Mouse (Mus musculus) hindbrain, embryonic 14.5 days (tissue): ENCODE data around the gene Kcnj10. TPM values are rescaled to one million over a fixed set of nuclear protein-coding genes. Genes with fewer than 3 reads are reported as not detected.

ENCODE experiments used
- ATAC-seq: fragments of 200-750 bp; cut with Nextera tagmentation; 2 replicates; pipeline ENCODE4 v1.8.0; 2017; ENCODE audit warnings: moderate number of reproducible peaks, mild to moderate bottlenecking, moderate TSS enrichment, moderate library complexity; ENCODE audit not compliant: low FRiP score
- DNase-seq: peaks from one replicate; pipeline ENCODE4 v3.0.0-alpha.2; 2015; ENCODE audit warnings: low spot score
- H3K27ac ChIP-seq: fragments of 300-500 bp; sonication (generic); 2 replicates; pipeline ENCODE4 v1.5.1; 2014; ENCODE audit warnings: mild to moderate bottlenecking, moderate library complexity
- H3K27me3 ChIP-seq: fragments of 300-500 bp; sonication (generic); 2 replicates; pipeline ENCODE4 v1.6.1; 2014; ENCODE audit warnings: mild to moderate bottlenecking, low read length, mixed read lengths; ENCODE audit not compliant: control insufficient read depth, insufficient read depth
- H3K36me3 ChIP-seq: fragments of 300-500 bp; sonication (generic); replicated peaks from 2 replicates; pipeline ENCODE4 v1.6.1; 2014; ENCODE audit not compliant: control insufficient read depth, insufficient read depth
- H3K4me1 ChIP-seq: fragments of 300-500 bp; sonication (generic); replicated peaks from 2 replicates; pipeline ENCODE4 v1.6.1; 2014; ENCODE audit warnings: antibody characterized with exemption, low read length, mixed read lengths; ENCODE audit not compliant: control insufficient read depth, insufficient read depth
- H3K4me2 ChIP-seq: fragments of 300-500 bp; sonication (generic); replicated peaks from 2 replicates; pipeline ENCODE4 v1.6.1; 2014; ENCODE audit warnings: mild to moderate bottlenecking, moderate library complexity
- H3K4me3 ChIP-seq: fragments of 300-500 bp; sonication (generic); replicated peaks from 2 replicates; pipeline ENCODE4 v1.5.1; 2014; ENCODE audit warnings: mild to moderate bottlenecking, low read length
- H3K9ac ChIP-seq: fragments of 300-500 bp; sonication (generic); 2 replicates; pipeline ENCODE4 v1.6.1; 2014
- H3K9me3 ChIP-seq: fragments of 300-500 bp; sonication (generic); 2 replicates; pipeline ENCODE4 v1.6.1; 2016; ENCODE audit warnings: low read length; ENCODE audit not compliant: control insufficient read depth
- WGBS: fragments of 180-500 bp; shearing (Covaris S2); extraction: QIAGEN DNeasy Blood & Tissue Kit; methylation state at CpG from one replicate; pipeline ENCODE4 v1.1.7; 2014; 5-methylcytosine and 5-hydroxymethylcytosine counted together
- polyA plus RNA-seq: library from polyadenylated mRNA; unstranded; fragments of >200 nt; fragmentation: Nextera tagmentation; extraction: Ambion mirVana; gene quantifications from 2 replicates; pipeline ENCODE4 v1.2.1, GENCODE M21; 2014

Gene Kcnj10
- polyA plus RNA-seq, 1 experiment from 2014 or later, result 2.8 TPM

DNA sequence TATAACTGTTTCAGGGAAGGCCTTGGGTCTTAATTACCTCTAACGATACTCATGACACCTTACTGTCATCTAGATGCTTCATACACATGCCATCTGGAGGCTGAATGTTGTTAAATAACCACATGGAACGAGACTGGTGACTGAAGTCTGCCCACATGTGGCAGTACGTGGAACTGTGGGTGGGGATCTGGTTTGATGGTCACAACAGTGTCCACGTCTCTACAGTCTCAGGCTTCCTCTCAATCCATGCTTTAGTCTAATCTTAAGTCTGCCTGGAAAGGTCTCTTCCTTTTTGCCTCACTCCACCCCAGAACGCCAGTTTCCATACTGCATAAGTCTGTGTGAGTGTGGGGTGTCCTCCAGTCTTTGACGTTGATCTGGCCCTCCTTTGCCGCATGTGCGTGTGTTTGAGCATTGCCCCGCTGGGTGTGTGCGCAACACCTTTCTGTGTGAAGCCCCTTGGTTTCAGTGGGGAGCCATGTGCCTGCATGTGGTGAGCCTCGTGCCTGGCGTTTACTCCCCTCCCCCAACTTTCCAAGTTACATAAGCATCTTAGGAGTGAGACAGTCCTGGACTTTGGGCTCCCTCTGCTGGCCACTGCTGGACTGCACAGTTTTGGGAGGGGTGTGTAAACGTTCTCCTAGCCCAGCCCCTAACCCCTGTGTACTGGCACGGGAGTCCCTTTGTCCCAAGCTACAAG, 31.2 kb upstream of the Kcnj10 start:
- Histone ChIP-seq H3K4me2 (peak overlapping the region; percentile 58), H3K4me3 (peak overlapping the region; percentile 11; the same call in 1 of the 2 replicates), H3K9ac (peak overlapping the region; percentile 38; the same call in 1 of the 2 replicates), H3K9me3 (no peaks in the 10 kb centered on the region), H3K27ac (peak overlapping the region; percentile 72), H3K4me1 (peaks cover 44% of the 10 kb centered on the region; the same call in 1 of the 2 replicates), H3K27me3 (no peaks in the 10 kb centered on the region), H3K36me3 (no peaks in the 10 kb centered on the region)
- WGBS, result 1% methylated on average over 14 of the region's 14 CpGs
- DNase-seq, result peak; percentile 97
- peak; percentile 75 for ATAC-seq

DNA sequence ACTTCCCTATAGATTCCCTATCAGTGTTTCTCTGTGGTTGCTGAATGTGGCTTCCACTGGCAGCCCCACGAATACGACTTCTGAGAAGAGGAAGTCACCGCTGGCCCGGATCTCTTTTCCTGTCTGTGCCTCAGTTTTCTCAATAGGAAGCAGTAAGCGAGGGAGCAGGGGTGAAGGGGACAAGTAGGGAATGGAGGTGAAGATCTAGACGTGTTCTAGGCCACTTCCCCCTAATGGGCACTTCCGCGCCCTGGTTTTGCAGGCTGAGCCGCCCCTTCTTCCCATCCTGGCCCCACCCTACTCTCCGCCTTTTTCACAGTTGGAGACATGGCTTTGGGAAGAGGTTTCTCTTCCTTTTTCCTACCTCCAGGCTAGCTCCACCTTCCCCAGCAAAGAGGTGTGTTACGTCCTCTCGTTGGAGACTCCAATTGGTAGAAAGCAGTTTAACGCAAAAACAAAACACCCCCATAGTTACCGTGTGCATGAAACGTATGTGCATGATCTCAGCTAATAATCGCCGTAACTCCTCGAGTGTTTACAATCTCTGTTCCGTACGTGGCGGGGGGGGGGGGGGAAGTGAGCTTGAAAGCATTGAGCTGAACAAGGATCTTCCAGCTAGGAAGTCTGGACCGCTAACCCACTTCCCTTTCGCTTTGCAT, 29.6 kb upstream of the Kcnj10 start:
- 10% methylated on average over 23 of the region's 23 CpGs for WGBS
- ATAC-seq (no peak), DNase-seq (peak; percentile 48)
- no peaks in the 10 kb centered on the region for H3K9me3 ChIP-seq
- peak overlapping the region; percentile 89 for H3K4me2 ChIP-seq
- H3K36me3 ChIP-seq, result 0 out of 2 replicates have a peak, but pooled peaks cover 2% of the 10 kb centered on the region
- no peaks in the 10 kb centered on the region for H3K27me3 ChIP-seq
- H3K4me3 ChIP-seq, result peak overlapping the region; percentile 51
- H3K9ac ChIP-seq, result peak overlapping the region; percentile 62
- H3K27ac ChIP-seq, result peak overlapping the region; percentile 88
- peaks cover 50% of the 10 kb centered on the region; the same call in 1 of the 2 replicates for H3K4me1 ChIP-seq

DNA sequence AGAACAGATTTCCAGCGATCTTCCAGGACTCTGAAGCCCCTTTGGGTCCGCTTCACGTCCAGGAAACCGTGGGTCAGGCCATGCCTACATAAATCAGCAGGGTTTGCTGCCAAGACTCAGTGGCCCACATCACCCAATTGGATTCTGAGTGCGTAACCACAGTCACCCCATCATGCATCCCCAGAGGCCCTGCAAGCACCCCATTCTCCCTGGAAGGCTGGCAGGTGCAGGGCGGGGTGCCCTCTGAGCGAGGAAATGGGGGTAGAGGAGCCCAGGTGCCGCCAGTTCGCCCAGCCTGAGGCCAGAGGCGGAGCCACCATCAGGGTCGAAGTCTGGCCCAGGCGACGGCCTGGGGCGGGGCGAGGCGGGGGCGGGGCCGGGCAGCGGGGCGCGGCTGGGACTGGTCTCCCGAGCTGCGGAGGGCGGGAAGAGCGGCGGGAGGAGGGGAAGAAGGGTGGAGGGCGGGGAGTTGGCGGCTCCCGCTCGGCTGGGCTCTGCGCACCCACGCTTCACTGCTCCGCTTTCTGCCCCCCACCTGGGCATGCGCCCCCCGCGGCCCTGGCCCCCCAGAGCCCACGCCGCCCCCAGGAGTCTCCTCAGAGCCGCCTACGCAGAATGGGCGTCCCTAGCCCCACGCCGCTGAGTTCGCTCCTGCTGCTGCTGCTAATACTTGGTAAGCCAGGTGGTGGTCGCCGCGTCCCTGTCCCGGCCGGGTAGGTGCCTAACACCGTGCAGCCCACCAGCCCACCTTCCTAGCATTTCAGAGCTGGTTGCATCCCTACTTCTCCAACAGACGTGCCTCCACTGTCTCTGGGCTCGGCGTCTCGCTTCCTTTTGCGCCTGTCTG, 28.9 kb upstream of the Kcnj10 start:
- Histone ChIP-seq H3K36me3 (0 out of 2 replicates have a peak, but pooled peaks cover 3% of the 10 kb centered on the region), H3K27ac (peak overlapping the region; percentile 88), H3K9ac (peak overlapping the region; percentile 62), H3K9me3 (no peaks in the 10 kb centered on the region), H3K4me3 (peak overlapping the region; percentile 51), H3K4me1 (peaks cover 50% of the 10 kb centered on the region; the same call in 1 of the 2 replicates), H3K27me3 (no peaks in the 10 kb centered on the region), H3K4me2 (peak overlapping the region; percentile 89)
- peak; percentile 74 for ATAC-seq
- peak; percentile 67 for DNase-seq
- WGBS, result under 1% methylated on average over 52 of the region's 55 CpGs

DNA sequence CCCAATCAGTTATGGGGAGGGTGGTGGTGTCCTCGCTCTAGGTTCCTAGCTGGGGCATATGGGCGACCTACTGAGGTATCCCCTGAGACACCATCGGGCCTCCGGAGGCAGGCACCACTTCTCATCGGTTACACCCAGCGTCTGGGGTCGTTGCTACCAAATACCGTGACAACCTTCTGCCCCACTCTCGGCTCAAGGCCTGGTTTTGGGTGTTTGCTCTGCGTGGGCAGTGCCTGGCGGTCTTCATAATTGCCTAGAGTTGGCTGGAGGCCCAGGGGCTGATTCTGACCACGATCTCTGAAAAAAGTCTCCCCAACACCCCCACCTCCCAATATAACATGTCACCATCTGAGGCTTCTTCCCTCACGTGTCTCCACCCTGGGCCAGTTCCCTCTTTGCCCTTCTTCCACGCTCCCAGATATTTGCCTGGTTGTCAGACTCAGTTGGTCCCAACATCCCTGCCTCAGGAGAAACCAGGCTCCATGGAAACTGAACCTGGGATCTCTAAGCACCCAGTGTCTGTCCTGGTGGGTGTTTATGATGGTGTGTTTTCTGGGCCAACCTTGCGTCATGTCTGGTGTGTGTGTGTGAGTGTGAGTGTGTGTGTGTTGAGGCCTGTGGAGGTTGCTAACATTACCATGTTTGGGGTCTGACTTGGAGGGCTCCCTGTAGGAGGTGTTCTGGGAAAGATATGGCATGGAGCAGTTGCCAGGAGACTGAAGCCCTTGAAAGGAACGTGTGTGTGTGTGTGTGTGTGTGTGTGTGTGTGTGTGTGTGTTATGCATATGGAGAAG, 28.0 kb upstream of the Kcnj10 start:
- Histone ChIP-seq H3K4me3 (peak overlapping the region; percentile 51), H3K36me3 (0 out of 2 replicates have a peak, but pooled peaks cover 3% of the 10 kb centered on the region), H3K9me3 (no peaks in the 10 kb centered on the region), H3K27ac (peak overlapping the region; percentile 16; the same call in 1 of the 2 replicates), H3K27me3 (no peaks in the 10 kb centered on the region), H3K4me1 (peaks cover 50% of the 10 kb centered on the region; the same call in 1 of the 2 replicates), H3K4me2 (peak overlapping the region; percentile 89), H3K9ac (peak overlapping the region; percentile 62)
- DNase-seq (no peak), ATAC-seq (no peak)
- WGBS, result 7% methylated on average over 16 of the region's 16 CpGs

GRCm38 (mm10) chr1:172313613-172314411, 27.2 kb upstream of the Kcnj10 start:
- Histone ChIP-seq H3K4me3 (peak overlapping the region; percentile 51), H3K4me1 (peaks cover 52% of the 10 kb centered on the region; the same call in 1 of the 2 replicates), H3K36me3 (0 out of 2 replicates have a peak, but pooled peaks cover 8% of the 10 kb centered on the region), H3K4me2 (peak overlapping the region; percentile 89), H3K9ac (no peak overlapping the region), H3K27me3 (no peaks in the 10 kb centered on the region), H3K9me3 (no peaks in the 10 kb centered on the region), H3K27ac (peak overlapping the region; percentile 49; the same call in 1 of the 2 replicates)
- no peak for DNase-seq
- no peak for ATAC-seq
- 55% methylated on average over 10 of the region's 10 CpGs for WGBS

DNA sequence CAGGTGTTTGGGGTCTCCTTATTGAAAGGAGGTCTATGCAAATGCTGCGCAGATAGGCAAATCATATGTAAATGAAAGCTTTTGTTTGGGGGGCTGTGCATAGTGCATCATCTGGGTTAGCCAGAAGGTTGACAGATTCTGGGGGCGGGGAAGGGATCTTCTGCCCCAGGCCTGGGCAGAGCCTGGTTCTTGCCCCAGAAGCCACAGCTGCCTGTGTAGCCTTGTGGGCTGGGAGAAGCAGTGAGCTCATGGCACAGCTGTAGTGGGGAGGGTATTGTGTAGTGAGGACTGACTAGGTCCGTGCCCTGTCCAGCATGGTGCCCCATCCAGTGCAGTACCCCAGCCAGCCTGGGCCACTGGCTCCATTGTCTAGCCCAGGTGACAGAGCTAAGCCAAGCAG, 26.1 kb upstream of the Kcnj10 start:
- H3K27ac ChIP-seq, result peak overlapping the region; percentile 62; the same call in 1 of the 2 replicates
- H3K9ac ChIP-seq, result no peak overlapping the region
- H3K27me3 ChIP-seq, result no peaks in the 10 kb centered on the region
- WGBS, result 35% methylated on average over 3 of the region's 3 CpGs
- H3K4me2 ChIP-seq, result peak overlapping the region; percentile 89; the same call in 1 of the 2 replicates
- DNase-seq, result no peak
- no peak for ATAC-seq
- H3K36me3 ChIP-seq, result 0 out of 2 replicates have a peak, but pooled peaks cover 8% of the 10 kb centered on the region
- no peaks in the 10 kb centered on the region for H3K9me3 ChIP-seq
- H3K4me1 ChIP-seq, result peaks cover 49% of the 10 kb centered on the region; the same call in 1 of the 2 replicates
- no peak overlapping the region for H3K4me3 ChIP-seq

DNA sequence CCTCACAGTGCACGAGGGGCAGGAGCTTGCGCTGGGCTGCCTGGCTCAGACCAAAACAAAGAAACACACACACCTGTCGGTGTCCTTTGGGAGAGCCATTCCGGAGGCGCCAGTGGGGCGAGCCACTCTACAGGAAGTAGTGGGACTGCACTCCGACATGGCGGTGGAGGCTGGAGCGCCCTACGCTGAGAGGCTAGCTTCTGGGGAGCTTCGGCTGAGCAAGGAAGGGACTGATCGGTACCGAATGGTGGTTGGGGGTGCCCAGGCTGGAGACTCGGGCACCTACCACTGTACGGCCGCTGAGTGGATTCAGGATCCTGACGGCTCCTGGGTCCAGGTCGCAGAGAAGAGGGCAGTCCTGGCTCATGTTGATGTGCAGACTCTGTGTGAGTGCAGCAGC, 23.6 kb upstream of the Kcnj10 start:
- Histone ChIP-seq H3K27ac (no peak overlapping the region), H3K4me2 (no peak overlapping the region), H3K9ac (no peak overlapping the region), H3K4me1 (peaks cover 36% of the 10 kb centered on the region; the same call in 1 of the 2 replicates), H3K4me3 (no peak overlapping the region), H3K27me3 (no peaks in the 10 kb centered on the region), H3K36me3 (0 out of 2 replicates have a peak, but pooled peaks cover 8% of the 10 kb centered on the region), H3K9me3 (no peaks in the 10 kb centered on the region)
- ATAC-seq, result no peak
- no peak for DNase-seq
- 59% methylated on average over 18 of the region's 18 CpGs for WGBS

- H3K27me3 ChIP-seq, result no peaks in the 10 kb centered on the region
- DNase-seq (no peak), ATAC-seq (no peak)
- H3K9me3 ChIP-seq, result no peaks in the 10 kb centered on the region
- 0 out of 2 replicates have a peak, but pooled peaks cover 8% of the 10 kb centered on the region for H3K36me3 ChIP-seq
- H3K4me3 ChIP-seq, result no peak overlapping the region
- no peak overlapping the region for H3K4me2 ChIP-seq
- H3K27ac ChIP-seq, result no peak overlapping the region
- H3K4me1 ChIP-seq, result peaks cover 31% of the 10 kb centered on the region; the same call in 1 of the 2 replicates
- no peak overlapping the region for H3K9ac ChIP-seq
- WGBS, result 51% methylated on average over 15 of the region's 15 CpGs
These were observed 23.1 kb upstream of the Kcnj10 start for GRCm38 (mm10) chr1:172317946-172318345.
